Mouse (Mus musculus): ENCODE measurements around the gene Erg28.

The Erg28 gene

DNA sequence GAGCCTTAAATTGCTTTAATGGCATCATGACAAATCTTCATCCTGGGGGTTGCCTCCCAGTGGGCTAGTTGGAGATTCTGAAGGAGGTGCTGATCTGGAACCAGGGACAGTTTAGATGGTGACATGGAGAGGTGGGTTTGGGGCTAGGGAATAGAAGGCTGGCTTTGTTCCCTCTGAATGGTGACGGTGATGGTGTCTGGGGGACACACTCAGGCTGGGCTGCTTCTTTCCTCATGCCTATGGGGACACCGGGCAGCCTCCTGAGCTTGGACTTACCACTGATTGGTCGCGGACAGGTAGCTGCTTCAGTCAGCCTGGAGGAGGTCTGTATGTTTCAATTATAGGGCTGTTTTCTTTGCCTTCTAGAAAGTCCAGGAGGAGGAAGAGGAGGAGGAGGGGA, 12.7 kb downstream of the Erg28 start:
- no peak for DNase-seq

- DNase-seq = no peak
These were observed 13.4 kb downstream of the Erg28 start for GRCm38 (mm10) chr12:85810959-85811358.

- no peak for DNase-seq
These were observed 14.6 kb downstream of the Erg28 start for GRCm38 (mm10) chr12:85809726-85810125.

- no peak for DNase-seq
These were observed 24.3 kb downstream of the Erg28 start for GRCm38 (mm10) chr12:85800031-85800430.

DNA sequence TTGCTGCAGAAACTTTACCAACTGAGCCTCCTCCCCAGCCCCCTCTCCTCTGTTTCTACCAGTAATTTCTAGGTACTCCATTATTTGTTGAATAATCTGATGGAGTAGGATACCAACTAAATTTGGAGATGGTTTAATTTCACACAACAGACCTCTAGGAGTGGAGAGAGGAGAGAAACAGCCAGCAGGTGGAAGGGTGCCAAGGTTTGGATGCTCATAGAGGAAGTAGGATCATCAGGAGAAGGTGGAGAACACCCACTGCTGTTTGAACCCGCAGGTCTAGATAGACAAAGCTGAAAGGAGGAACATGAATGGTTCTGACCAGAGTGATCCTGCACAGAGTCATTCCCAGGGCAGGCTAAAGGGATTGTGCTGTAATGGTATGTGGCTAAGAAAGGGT, 28.8 kb downstream of the Erg28 start:
- DNase-seq = no peak

DNA sequence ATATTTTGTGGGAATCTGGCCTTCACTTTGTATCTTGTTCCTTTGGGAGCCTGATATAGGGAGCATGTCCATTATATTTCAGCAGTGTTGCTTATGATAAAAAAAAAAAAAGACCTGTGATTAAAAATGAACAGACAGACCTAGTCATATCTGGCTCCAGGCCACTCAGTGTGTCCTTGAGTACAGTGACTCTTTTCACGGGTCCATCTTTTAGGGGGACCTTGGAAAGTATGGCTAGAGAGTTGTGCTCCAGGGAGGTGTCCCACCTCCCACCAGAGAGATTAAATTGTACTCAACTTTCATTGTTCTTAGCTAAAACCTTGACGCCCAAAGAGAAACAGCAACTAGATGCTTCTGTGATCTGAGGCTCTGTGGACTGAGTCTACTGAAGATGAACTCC, 30.3 kb downstream of the Erg28 start:
- DNase-seq = no peak

GRCm38 (mm10) chr12:85792821-85793346, 31.5 kb downstream of the Erg28 start:
- DNase-seq = no peak

DNA sequence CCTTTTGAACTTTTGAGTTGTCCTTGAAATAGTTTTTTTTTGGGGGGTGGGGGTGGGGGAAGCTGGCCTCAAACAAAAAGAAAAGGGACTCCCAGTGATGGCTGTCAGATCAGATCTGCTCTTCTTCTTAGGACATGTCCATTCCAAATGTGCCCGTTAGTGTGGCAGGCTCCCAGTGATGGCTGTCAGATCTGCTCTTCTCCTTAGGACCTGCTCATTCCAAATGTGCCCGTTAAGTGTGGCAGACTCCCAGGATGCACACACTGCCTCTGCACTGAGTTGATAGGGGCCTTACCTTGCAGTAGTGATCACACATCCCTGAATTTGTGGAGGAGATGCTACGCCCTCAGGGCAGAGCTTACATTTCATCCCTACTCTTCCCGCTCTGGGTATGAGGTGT, 32.2 kb downstream of the Erg28 start:
- DNase-seq = no peak

- no peak for DNase-seq
These were observed 39.2 kb downstream of the Erg28 start for GRCm38 (mm10) chr12:85784916-85785815.

DNA sequence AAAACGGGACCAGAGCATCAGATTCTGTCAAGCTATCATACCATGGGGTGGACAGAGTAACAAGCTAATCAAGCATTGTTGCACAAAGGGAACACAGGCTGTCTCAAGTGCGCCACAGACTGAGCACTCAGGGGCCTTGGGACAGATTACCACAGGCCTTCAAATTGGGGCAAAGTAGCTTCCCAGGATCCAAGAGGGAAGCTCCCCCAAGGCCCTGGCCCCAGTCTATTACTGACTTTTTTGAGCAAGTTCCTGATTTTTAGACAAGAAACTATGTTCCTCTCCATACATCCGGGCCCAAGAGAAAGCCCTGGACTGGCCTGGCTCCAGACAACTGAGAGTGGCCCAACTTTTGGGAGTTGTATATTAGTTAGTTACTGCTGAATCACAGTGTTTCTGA, 42.7 kb downstream of the Erg28 start:
- DNase-seq = no peak

DNA sequence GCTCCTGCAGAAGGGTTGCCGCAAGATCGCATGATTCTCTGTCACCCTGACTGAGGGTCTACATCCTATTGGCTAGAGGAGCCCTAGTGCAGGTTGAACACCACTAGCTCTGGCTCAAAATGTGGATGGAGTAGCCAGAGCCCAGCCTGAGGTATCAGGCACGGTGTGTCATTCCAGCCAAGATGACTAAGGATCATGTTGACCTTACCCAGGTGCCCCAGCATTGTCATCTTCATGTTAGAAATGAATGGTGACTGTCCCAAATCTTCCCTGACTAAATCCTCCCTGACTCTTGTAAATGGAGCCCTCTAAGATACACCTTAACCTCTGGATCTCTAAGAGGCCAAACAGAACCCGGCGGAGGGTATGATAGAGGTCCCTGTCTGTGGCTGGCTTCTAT, 44.6 kb downstream of the Erg28 start:
- no peak for DNase-seq

GRCm38 (mm10) chr12:85778962-85779361, 45.4 kb downstream of the Erg28 start:
- DNase-seq = no peak

GRCm38 (mm10) chr12:85771356-85771755, 53.0 kb downstream of the Erg28 start:
- DNase-seq = no peak

DNA sequence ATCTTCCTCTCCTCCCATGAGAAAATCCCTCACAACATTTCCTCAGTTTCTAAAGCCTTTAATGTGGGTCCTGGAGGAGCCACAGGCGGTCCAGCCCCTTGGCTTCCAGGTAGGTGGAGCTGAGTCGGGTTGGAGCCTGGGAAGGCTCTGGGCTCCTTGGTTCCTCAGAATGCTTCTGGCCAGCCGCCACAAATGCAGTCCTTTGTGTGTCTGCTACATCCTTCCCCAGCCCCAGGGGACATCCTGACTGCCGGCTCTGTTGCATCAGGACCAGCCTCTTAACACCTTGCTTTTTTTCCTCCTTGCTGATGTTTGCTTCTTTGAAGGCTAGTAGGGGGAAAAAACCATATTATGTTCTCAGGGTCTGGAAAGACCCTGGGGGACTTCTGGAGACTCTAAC, 56.6 kb downstream of the Erg28 start:
- no peak for DNase-seq

DNA sequence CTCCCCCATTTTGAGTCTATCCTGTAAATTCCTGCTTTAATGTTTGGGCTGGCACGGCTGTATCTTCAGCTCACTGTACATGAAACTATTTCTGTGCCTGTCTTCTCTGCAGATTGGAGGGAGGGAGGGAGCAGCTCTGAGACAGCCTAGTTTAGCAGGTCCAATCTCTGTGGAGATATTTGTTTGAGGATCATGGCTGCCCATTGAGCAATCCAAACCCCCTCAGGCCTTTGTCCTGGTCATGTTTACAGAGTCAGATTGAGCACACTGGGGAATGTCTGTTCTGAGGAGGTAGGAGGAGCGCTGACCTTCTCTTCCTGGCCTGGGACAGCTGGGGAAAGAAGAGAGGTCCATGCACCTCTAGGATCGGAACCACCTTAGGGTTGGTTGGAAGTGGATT, 58.1 kb downstream of the Erg28 start:
- DNase-seq = no peak

Measured in thymus, postnatal 25 days (tissue).